Mouse (Mus musculus): Measurements from ENCODE around the gene Pde6c.

DNA sequence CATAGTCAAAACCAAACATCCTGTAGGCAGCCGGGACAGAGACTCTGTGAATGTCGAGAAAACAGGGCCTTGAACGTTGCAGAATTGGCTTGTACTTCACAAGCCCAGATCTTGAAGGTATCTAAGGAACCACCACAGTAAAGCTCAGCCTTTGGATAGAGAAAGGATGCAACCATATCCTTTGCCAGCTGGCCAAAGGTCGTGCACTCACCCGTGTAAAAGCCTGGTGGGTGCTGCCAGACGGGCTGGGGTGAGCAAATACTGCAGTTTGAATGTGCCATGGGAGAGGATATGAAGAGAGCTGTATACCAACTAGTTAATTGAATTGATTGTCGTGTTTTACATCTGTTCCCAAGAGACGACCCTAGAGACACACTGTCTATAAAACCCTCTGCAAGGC is 99.5 kb downstream of the Pde6c start:
- TF ChIP-seq CTCF (IDR thresholded peaks at IDR 0.05; ENCODE audit: control insufficient read depth, insufficient read depth, insufficient replicate concordance, low read depth, low read length) (no peak), POLR2A (IDR thresholded peaks at IDR 0.05; ENCODE audit: control insufficient read depth, low read depth, low read length) (no peak)

Data from testis, adult 2 months (tissue).